Mouse (Mus musculus): ENCODE measurements around the gene Ccdc78.

GRCm38 (mm10) chr17:25781339-25781738, 5.0 kb upstream of the Ccdc78 start:
- TF ChIP-seq GATA1 (IDR thresholded peaks at IDR 0.05; ENCODE audit: low read length) (no peak), TAL1 (IDR thresholded peaks at IDR 0.05; ENCODE audit: low read length) (no peak)

All from erythroblast, embryonic 14.5 days (primary cell).